Mouse (Mus musculus) CH12.LX (cell line): ENCODE results near the gene Gm17304.

Experiments
- BHLHE40 ChIP-seq: IDR thresholded peaks from 2 replicates; pipeline ENCODE4 v1.6.1; 2011; ENCODE audit warnings: mild to moderate bottlenecking, low read depth, low read length, improper control_type of control experiment
- CHD2 ChIP-seq: IDR thresholded peaks from 2 replicates; pipeline ENCODE4 v1.6.1; 2011; ENCODE audit warnings: low read length, improper control_type of control experiment
- CTCF ChIP-seq, 2 experiments: IDR thresholded peaks in 1 of 2; conservative IDR thresholded peaks in 1 of 2; 2 replicates each; pipeline ENCODE4 v1.5.1; 2011 to 2012; ENCODE audit warnings: low read depth in 2 of 2, low read length in 2 of 2, improper control_type of control experiment in 1 of 2, inconsistent platforms in 1 of 2, mild to moderate bottlenecking in 1 of 2, moderate library complexity in 1 of 2
- EP300 ChIP-seq: IDR thresholded peaks from 2 replicates; pipeline ENCODE4 v1.6.1; 2011; ENCODE audit warnings: low read length, improper control_type of control experiment
- GABPA ChIP-seq: IDR thresholded peaks from 2 replicates; pipeline ENCODE4 v1.6.1; 2012; ENCODE audit warnings: low read depth, low read length, improper control_type of control experiment, inconsistent platforms; ENCODE audit not compliant: insufficient replicate concordance
- JUN ChIP-seq: IDR thresholded peaks from 2 replicates; pipeline ENCODE4 v1.6.1; 2011; ENCODE audit warnings: low read depth, mild to moderate bottlenecking, low read length, improper control_type of control experiment, moderate library complexity; ENCODE audit not compliant: insufficient read depth
- JUND ChIP-seq: conservative IDR thresholded peaks from 2 replicates; pipeline ENCODE4 v1.6.1; 2011; ENCODE audit warnings: low read depth, low read length, improper control_type of control experiment
- MAFK ChIP-seq: IDR thresholded peaks from 2 replicates; pipeline ENCODE4 v1.6.1; 2011; ENCODE audit warnings: low read length, improper control_type of control experiment; ENCODE audit not compliant: insufficient replicate concordance
- MAX ChIP-seq: IDR thresholded peaks from 2 replicates; pipeline ENCODE4 v1.6.1; 2011; ENCODE audit warnings: low read length, improper control_type of control experiment
- MAZ ChIP-seq: IDR thresholded peaks from 2 replicates; pipeline ENCODE4 v1.6.1; 2012; ENCODE audit warnings: low read depth, mild to moderate bottlenecking, inconsistent platforms, low read length, improper control_type of control experiment, moderate library complexity
- POLR2A ChIP-seq: IDR thresholded peaks from 2 replicates; pipeline ENCODE4 v1.6.1; 2011; ENCODE audit warnings: low read depth, mild to moderate bottlenecking, improper control_type of control experiment, low read length
- POLR2AphosphoS2 ChIP-seq: IDR thresholded peaks from 2 replicates; pipeline ENCODE4 v1.6.1; 2011; ENCODE audit warnings: low read depth, low read length, improper control_type of control experiment
- SMC3 ChIP-seq: IDR thresholded peaks from 2 replicates; pipeline ENCODE4 v1.6.1; 2011; ENCODE audit warnings: low read depth, low read length, improper control_type of control experiment
- TCF12 ChIP-seq: IDR thresholded peaks from 2 replicates; pipeline ENCODE4 v1.6.1; 2014; ENCODE audit warnings: low read depth, mild to moderate bottlenecking, inconsistent platforms, low read length, improper control_type of control experiment

GRCm38 (mm10) chr5:106643434-106643833 is 34.5 kb downstream of the Gm17304 start:
- TF ChIP-seq CTCF (conservative IDR thresholded peaks at IDR 0.05 in 1 of 2, IDR thresholded peaks at IDR 0.05 in 1 of 2; ENCODE audit: low read depth in 2 of 2, low read length in 2 of 2) (no peak), JUND (no peak), MAFK (no peak), MAX (no peak), SMC3 (no peak), POLR2AphosphoS2 (no peak), TCF12 (no peak), EP300 (no peak), JUN (no peak), GABPA (no peak), MAZ (no peak), POLR2A (no peak), BHLHE40 (no peak), CHD2 (no peak)
